Mouse (Mus musculus) adrenal gland, postnatal 0 days (tissue): Measurements from ENCODE around the gene Irf2. TPM values are rescaled to one million over a fixed set of nuclear protein-coding genes. Genes with fewer than 3 reads are reported as not detected.

Source experiments
- polyA plus RNA-seq: library from polyadenylated mRNA; unstranded; fragments of >200 nt; fragmentation: Nextera tagmentation; extraction: Ambion mirVana; gene quantifications from 2 replicates; pipeline ENCODE4 v1.2.1, GENCODE M21; 2015

The Irf2 gene
- 30.9 and 41.1 TPM in 2 replicates for polyA plus RNA-seq

GRCm38 (mm10) chr8:46739003-46739949, at the start of gene Irf2:
Gene Irf2, plus strand, starts transcription at chr8:46739732.

Other genes with a start within 250 kb of the Irf2 start
- gene Cenpu, start 187.7 kb upstream of the Irf2 start, polyA plus RNA-seq: 6.8 and 8.6 TPM in 2 replicates
- gene Primpol, start 122.5 kb upstream of the Irf2 start, polyA plus RNA-seq: 5.1 and 11.6 TPM in 2 replicates
- gene Casp3, start 122.4 kb upstream of the Irf2 start, polyA plus RNA-seq: 59.6 and 62.3 TPM in 2 replicates
- 0.68 and 2.4 TPM in 2 replicates for gene Enpp6, start 247.2 kb downstream of the Irf2 start, polyA plus RNA-seq